Mouse (Mus musculus) lung, postnatal 10 days (tissue): ENCODE results near the gene Slc22a22.

Source experiments
- DNase-seq: peaks from one replicate; pipeline ENCODE4 v3.0.0; 2021

The Slc22a22 gene

GRCm38 (mm10) chr15:57477525-57477924 lies at the start of gene Slc22a22:
Gene Slc22a22, minus strand, starts transcription at chr15:57477625.
- DNase-seq = no peak

GRCm38 (mm10) chr15:57523510-57524298 lies 46.3 kb upstream of the Slc22a22 start:
- DNase-seq = no peak

- DNase-seq = no peak
These were observed 44.7 kb upstream of the Slc22a22 start for GRCm38 (mm10) chr15:57522160-57522559.

- peak; percentile 13 for DNase-seq
These were observed 32.1 kb upstream of the Slc22a22 start for GRCm38 (mm10) chr15:57509185-57510172.

GRCm38 (mm10) chr15:57508242-57509184 lies 31.1 kb upstream of the Slc22a22 start:
- peak; percentile 85 for DNase-seq

- DNase-seq = no peak
These were observed 26.8 kb upstream of the Slc22a22 start for GRCm38 (mm10) chr15:57504126-57504705.

- no peak for DNase-seq
These were observed 26.2 kb upstream of the Slc22a22 start for GRCm38 (mm10) chr15:57503656-57504055.

GRCm38 (mm10) chr15:57501559-57501958 lies 24.1 kb upstream of the Slc22a22 start:
- DNase-seq = no peak

- DNase-seq = no peak
These were observed 18.7 kb upstream of the Slc22a22 start for GRCm38 (mm10) chr15:57496106-57496505.

- no peak for DNase-seq
These were observed 5.1 kb upstream of the Slc22a22 start for GRCm38 (mm10) chr15:57482509-57482908.

- no peak for DNase-seq
These were observed 5.8 kb downstream of the Slc22a22 start for GRCm38 (mm10) chr15:57471648-57472047.

GRCm38 (mm10) chr15:57465996-57466395 lies 11.4 kb downstream of the Slc22a22 start:
- no peak for DNase-seq

- no peak for DNase-seq
These were observed 12.4 kb downstream of the Slc22a22 start for GRCm38 (mm10) chr15:57465061-57465460.

GRCm38 (mm10) chr15:57464066-57464465 lies 13.4 kb downstream of the Slc22a22 start:
- DNase-seq = no peak

- DNase-seq = no peak
These were observed 16.1 kb downstream of the Slc22a22 start for GRCm38 (mm10) chr15:57461284-57461683.

- DNase-seq = no peak
These were observed 20.1 kb downstream of the Slc22a22 start for GRCm38 (mm10) chr15:57457374-57457773.

- DNase-seq = no peak
These were observed 42.6 kb downstream of the Slc22a22 start for GRCm38 (mm10) chr15:57434710-57435404.

- no peak for DNase-seq
These were observed 68.9 kb downstream of the Slc22a22 start for GRCm38 (mm10) chr15:57408498-57408897.

- no peak for DNase-seq
These were observed 78.8 kb downstream of the Slc22a22 start for GRCm38 (mm10) chr15:57398439-57399148.

- DNase-seq = no peak
These were observed 83.4 kb downstream of the Slc22a22 start for GRCm38 (mm10) chr15:57394053-57394452.

GRCm38 (mm10) chr15:57380381-57380780 lies 97.0 kb downstream of the Slc22a22 start:
- DNase-seq = no peak
